Mouse (Mus musculus) limb, embryonic 10.5 days (tissue): Measurements from ENCODE around the gene Sema3a. TPM values are rescaled to one million over a fixed set of nuclear protein-coding genes. Genes with fewer than 3 reads are reported as not detected.

ENCODE experiments used
- DNase-seq: peaks from one replicate; pipeline ENCODE4 v3.0.0-alpha.2; 2017; ENCODE audit warnings: low spot score
- H3K27ac ChIP-seq: fragments of 300-500 bp; sonication (generic); 2 replicates; pipeline ENCODE4 v1.5.1; 2016; ENCODE audit warnings: mild to moderate bottlenecking
- H3K27me3 ChIP-seq: fragments of 300-500 bp; sonication (generic); 2 replicates; pipeline ENCODE4 v1.6.1; 2016; ENCODE audit warnings: low read depth, mild to moderate bottlenecking; ENCODE audit not compliant: poor library complexity, severe bottlenecking
- H3K36me3 ChIP-seq: fragments of 300-500 bp; sonication (generic); 2 replicates; pipeline ENCODE4 v1.6.1; 2016; ENCODE audit warnings: mild to moderate bottlenecking, moderate library complexity
- H3K4me1 ChIP-seq: fragments of 300-500 bp; sonication (generic); 2 replicates; pipeline ENCODE4 v1.6.1; 2016
- H3K4me3 ChIP-seq: fragments of 300-500 bp; sonication (generic); 2 replicates; pipeline ENCODE4 v1.5.1; 2016; ENCODE audit warnings: mild to moderate bottlenecking, moderate library complexity
- H3K9me3 ChIP-seq: fragments of 300-500 bp; sonication (generic); replicated peaks from 2 replicates; pipeline ENCODE4 v1.6.1; 2016; ENCODE audit warnings: mild to moderate bottlenecking
- WGBS: fragments of 180-500 bp; shearing (Covaris S2); methylation state at CpG from one replicate; pipeline ENCODE4 v1.1.7; 2016; 5-methylcytosine and 5-hydroxymethylcytosine counted together
- polyA plus RNA-seq: library from polyadenylated mRNA; unstranded; fragments of >200 nt; fragmentation: Nextera tagmentation; extraction: Ambion mirVana; gene quantifications from 2 replicates; pipeline ENCODE4 v1.2.1, GENCODE M21; 2016

Gene Sema3a
- 48.0 and 52.1 TPM in 2 replicates for polyA plus RNA-seq

DNA sequence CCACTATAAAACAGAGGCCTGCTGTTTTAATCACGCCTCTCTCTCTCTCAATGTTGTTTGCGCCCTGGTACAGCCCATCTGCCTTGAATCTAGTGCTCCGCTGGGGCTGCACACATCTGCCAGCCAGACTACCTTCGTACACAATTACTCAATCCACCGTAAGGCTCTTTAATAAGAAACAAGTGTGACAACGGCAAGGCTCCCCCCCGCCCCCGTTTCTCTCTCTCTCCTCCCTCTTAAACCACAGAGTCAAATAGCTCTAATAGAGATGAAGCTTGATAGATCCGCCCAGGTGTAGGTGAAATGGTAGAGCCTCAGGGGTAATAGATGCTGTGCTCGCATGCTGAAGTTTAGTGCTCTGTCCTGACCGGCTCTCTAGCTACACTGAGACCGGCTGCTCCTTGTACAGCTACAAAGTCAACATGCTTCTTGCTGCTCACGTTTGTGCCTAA, at the start of gene Sema3a:
TSS of gene Sema3a (plus strand) at position 174 of the 452 bp plus-strand sequence.
- H3K4me1 ChIP-seq: peaks cover 36% of the 10 kb centered on the region
- no peaks in the 10 kb centered on the region for H3K27me3 ChIP-seq
- WGBS: 6% methylated on average over 13 of the region's 13 CpGs
- no peaks in the 10 kb centered on the region for H3K36me3 ChIP-seq
- peak within 1 kb of the TSS; percentile 88 for H3K27ac ChIP-seq
- peak; percentile 89 for DNase-seq
- H3K9me3 ChIP-seq: no peaks in the 10 kb centered on the region
- peak within 1 kb of the TSS; percentile 48 for H3K4me3 ChIP-seq

- DNase-seq: no peak
- 69% methylated on average over 6 of the region's 6 CpGs for WGBS
- H3K27me3 ChIP-seq: no peaks in the 10 kb centered on the region
- H3K27ac ChIP-seq: no peak overlapping the region
- no peak overlapping the region for H3K4me3 ChIP-seq
- no peaks in the 10 kb centered on the region for H3K9me3 ChIP-seq
- H3K4me1 ChIP-seq: no peaks in the 10 kb centered on the region
- no peaks in the 10 kb centered on the region for H3K36me3 ChIP-seq
These were observed 40.3 kb upstream of the Sema3a start for GRCm38 (mm10) chr5:13084777-13085439.

DNA sequence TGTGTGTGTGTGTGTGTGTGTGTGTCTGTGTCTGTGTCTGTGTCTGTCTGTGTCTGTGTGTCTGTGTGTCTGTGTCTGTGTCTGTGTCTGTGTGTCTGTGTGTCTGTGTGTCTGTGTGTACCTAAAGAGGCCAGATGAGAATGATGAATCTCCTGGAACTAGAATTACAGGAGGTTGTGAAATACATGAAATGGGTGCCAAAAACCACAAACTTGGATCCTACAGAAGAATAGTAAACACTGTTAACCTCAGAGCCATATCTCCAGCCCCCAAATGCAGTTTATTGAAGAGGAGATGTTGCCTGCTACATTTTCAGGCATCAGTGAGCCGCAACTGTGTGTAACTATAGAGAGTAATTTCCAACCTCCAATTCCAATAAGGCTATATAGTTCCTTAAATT, 34.8 kb upstream of the Sema3a start:
- Histone ChIP-seq H3K36me3 (no peaks in the 10 kb centered on the region), H3K9me3 (no peaks in the 10 kb centered on the region), H3K27ac (no peak overlapping the region), H3K4me3 (no peak overlapping the region), H3K27me3 (no peaks in the 10 kb centered on the region), H3K4me1 (no peaks in the 10 kb centered on the region)
- no peak for DNase-seq
- WGBS: 95% methylated on average over 1 of the region's 1 CpGs

GRCm38 (mm10) chr5:13109522-13109921, 15.7 kb upstream of the Sema3a start:
- no peaks in the 10 kb centered on the region for H3K36me3 ChIP-seq
- H3K4me3 ChIP-seq: no peak overlapping the region
- H3K27ac ChIP-seq: no peak overlapping the region
- H3K4me1 ChIP-seq: no peaks in the 10 kb centered on the region
- 74% methylated on average over 2 of the region's 2 CpGs for WGBS
- no peaks in the 10 kb centered on the region for H3K27me3 ChIP-seq
- no peak for DNase-seq
- no peaks in the 10 kb centered on the region for H3K9me3 ChIP-seq

DNA sequence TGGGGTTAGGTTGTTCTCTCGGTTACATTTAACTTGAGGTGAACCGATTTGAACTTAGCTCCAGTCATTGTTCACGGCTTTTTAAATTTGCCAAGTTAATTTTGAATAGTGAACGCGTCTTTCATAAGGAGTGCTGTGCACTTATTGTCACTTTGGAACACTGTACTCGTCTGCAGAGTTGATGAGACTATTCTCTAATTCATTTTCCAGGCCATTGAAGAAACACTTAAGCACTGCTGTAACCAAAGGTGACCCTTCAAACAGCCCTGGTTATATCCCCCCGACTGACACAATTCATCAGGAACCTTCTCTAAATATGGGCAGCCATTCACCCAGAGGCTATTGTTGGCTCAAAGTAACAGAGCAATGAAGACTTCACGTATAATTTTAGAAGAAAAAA, 8.0 kb upstream of the Sema3a start:
- Histone ChIP-seq H3K36me3 (no peaks in the 10 kb centered on the region), H3K4me1 (no peaks in the 10 kb centered on the region), H3K27me3 (no peaks in the 10 kb centered on the region), H3K27ac (no peak overlapping the region), H3K9me3 (no peaks in the 10 kb centered on the region), H3K4me3 (no peak overlapping the region)
- WGBS: 89% methylated on average over 8 of the region's 8 CpGs
- no peak for DNase-seq

GRCm38 (mm10) chr5:13125757-13126156, 543 bp downstream of the Sema3a start:
- 19% methylated on average over 9 of the region's 9 CpGs for WGBS
- Histone ChIP-seq H3K4me1 (peaks cover 36% of the 10 kb centered on the region), H3K27me3 (no peaks in the 10 kb centered on the region), H3K9me3 (no peaks in the 10 kb centered on the region), H3K36me3 (no peaks in the 10 kb centered on the region), H3K4me3 (peak overlapping the region; percentile 48), H3K27ac (peak overlapping the region; percentile 88)
- no peak for DNase-seq

DNA sequence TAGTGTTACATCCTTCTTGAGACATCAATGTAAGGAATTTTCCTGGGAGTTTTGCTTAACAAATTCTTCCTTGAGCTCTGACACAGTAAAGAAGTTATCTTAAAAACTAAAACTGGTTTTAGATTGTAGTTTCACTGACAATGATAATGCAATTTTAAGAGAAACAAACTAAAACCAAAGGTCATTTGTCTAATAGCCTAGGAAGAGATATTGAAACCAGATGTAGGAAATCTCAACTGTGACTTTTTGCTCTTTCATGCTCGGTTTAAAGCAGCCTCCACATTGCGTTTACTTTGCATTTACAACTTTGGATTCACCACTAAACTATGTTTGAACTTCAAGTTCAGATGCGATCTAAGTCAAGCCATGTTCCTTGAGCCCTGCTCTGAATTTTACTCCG, 982 bp downstream of the Sema3a start:
- H3K27ac ChIP-seq: peak overlapping the region; percentile 88
- peaks cover 36% of the 10 kb centered on the region for H3K4me1 ChIP-seq
- no peaks in the 10 kb centered on the region for H3K27me3 ChIP-seq
- H3K9me3 ChIP-seq: no peaks in the 10 kb centered on the region
- no peak for DNase-seq
- peak overlapping the region; percentile 48 for H3K4me3 ChIP-seq
- H3K36me3 ChIP-seq: no peaks in the 10 kb centered on the region
- WGBS: 18% methylated on average over 4 of the region's 4 CpGs

- no peaks in the 10 kb centered on the region for H3K27me3 ChIP-seq
These were observed 1.9 kb downstream of the Sema3a start for GRCm38 (mm10) chr5:13127121-13127520.

GRCm38 (mm10) chr5:13144733-13145457, 19.7 kb downstream of the Sema3a start:
- Histone ChIP-seq H3K9me3 (no peaks in the 10 kb centered on the region), H3K4me3 (no peak overlapping the region), H3K36me3 (0 out of 2 replicates have a peak, but pooled peaks cover 3% of the 10 kb centered on the region), H3K27me3 (no peaks in the 10 kb centered on the region), H3K27ac (peak overlapping the region; percentile 39), H3K4me1 (peaks cover 14% of the 10 kb centered on the region)
- WGBS: 19% methylated on average over 7 of the region's 7 CpGs
- no peak for DNase-seq

More at GRCm38 (mm10) chr5:13127121-13127520, 1.9 kb downstream of the Sema3a start:
- Histone ChIP-seq H3K9me3 (no peaks in the 10 kb centered on the region), H3K36me3 (no peaks in the 10 kb centered on the region), H3K4me1 (peaks cover 36% of the 10 kb centered on the region), H3K27ac (peak overlapping the region; percentile 36; the same call in 1 of the 2 replicates), H3K4me3 (peak overlapping the region; percentile 48)
- WGBS: 27% methylated on average over 3 of the region's 3 CpGs
- DNase-seq: no peak

DNA sequence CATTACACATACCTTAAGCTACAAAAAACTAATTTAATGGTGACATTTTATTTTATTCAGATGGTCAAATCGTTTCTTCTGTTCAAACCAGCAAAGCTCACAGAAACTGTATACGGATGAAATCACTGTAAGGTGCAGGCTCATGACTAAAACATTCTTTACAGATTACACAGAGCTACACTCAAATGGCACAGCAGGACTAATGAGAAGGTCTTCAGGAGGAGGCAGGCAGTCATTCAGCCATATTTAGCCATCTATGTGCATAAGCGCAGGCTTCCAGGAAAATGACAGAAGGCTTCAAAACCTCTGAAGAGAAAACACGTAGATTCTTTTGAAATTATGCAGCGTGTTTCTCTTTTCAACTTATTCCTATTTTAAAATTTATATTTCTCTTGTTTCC, 24.7 kb downstream of the Sema3a start:
- WGBS: 93% methylated on average over 5 of the region's 5 CpGs
- H3K4me1 ChIP-seq: peaks cover 5% of the 10 kb centered on the region
- H3K9me3 ChIP-seq: no peaks in the 10 kb centered on the region

GRCm38 (mm10) chr5:13151002-13151401, 25.8 kb downstream of the Sema3a start:
- Histone ChIP-seq H3K36me3 (no peaks in the 10 kb centered on the region), H3K4me1 (no peaks in the 10 kb centered on the region), H3K9me3 (no peaks in the 10 kb centered on the region), H3K27ac (no peak overlapping the region), H3K27me3 (no peaks in the 10 kb centered on the region), H3K4me3 (no peak overlapping the region)
- WGBS: 85% methylated on average over 2 of the region's 2 CpGs
- no peak for DNase-seq

More for the DNA sequence above, 24.7 kb downstream of the Sema3a start:
- Histone ChIP-seq H3K4me3 (no peak overlapping the region), H3K36me3 (no peaks in the 10 kb centered on the region), H3K27ac (no peak overlapping the region), H3K27me3 (no peaks in the 10 kb centered on the region)
- no peak for DNase-seq

- no peak overlapping the region for H3K27ac ChIP-seq
- 85% methylated on average over 5 of the region's 5 CpGs for WGBS
- DNase-seq: no peak
- no peaks in the 10 kb centered on the region for H3K9me3 ChIP-seq
- H3K36me3 ChIP-seq: no peaks in the 10 kb centered on the region
- no peaks in the 10 kb centered on the region for H3K27me3 ChIP-seq
- no peak overlapping the region for H3K4me3 ChIP-seq
- no peaks in the 10 kb centered on the region for H3K4me1 ChIP-seq
These were observed 32.8 kb downstream of the Sema3a start for GRCm38 (mm10) chr5:13157761-13158612.
